ENCODE assay signal across 19 mouse cellular contexts in the genomic region with DNA sequence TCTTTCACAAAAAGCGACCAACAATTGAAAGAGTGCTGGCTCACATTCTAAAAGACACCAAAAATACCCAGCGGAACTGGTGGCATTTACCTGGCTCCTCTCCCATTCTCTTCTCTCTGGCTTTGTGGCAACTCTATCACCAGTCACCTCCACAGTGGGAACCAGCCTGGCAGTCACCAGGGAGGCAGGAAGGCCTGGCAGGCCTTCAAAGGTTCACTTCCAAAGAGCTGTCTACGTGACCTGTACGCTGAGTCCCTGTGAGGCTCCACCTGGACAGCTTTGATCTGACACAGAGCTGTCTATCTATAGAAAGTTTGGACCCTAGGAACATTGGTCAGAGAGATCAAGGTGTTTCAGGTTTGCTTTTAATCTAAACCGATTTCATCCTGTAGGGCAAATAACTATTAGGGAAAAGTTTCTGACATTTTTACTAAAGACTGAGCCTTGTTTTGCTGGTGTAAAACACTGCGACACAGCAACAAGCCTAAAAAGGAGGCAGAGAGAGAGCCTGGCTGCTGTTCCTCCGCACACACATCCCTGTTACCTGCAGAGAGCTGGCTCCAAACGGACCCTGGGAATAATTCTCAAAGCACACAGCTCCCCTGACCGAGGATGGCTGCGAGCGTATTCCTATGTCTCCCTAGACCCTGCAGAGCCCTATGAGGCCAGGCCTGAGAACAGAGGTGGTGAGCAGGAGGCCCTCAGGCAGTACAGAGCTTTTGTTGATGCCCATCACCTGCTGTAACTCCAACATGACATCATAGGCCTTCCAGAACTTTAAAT. TPM values are rescaled to one million over a fixed set of nuclear protein-coding genes. Genes with fewer than 3 reads are reported as not detected.
A peak's percentile ranks its signal among the peaks of the same experiment; 100 is the strongest.
DNase-seq lines count a peak whose midpoint lies in the region; ATAC-seq and TF ChIP-seq lines count a peak whose summit lies in the region.
"Had no signal": no experiment of that assay in that cellular context is flagged by ENCODE, and none has a peak within 500 bp of the region (broad histone marks: within the 10 kb centered on the region; RNA-seq: fewer than 3 reads in every experiment).

No protein-coding gene starts in this region.

- H3K9me3 ChIP-seq in heart, embryonic 11.5 days (replicated peaks; ENCODE audit: control insufficient read depth, low read length) = no peaks in the 10 kb centered on the region
- no peaks in the 10 kb centered on the region for H3K9me3 ChIP-seq in E14TG2a.4 (ENCODE audit: low read length)
- H3K9me3 ChIP-seq: embryonic facial prominence, embryonic 15.5 days; hindbrain, embryonic 13.5 days; limb, embryonic 10.5 days had no signal

- no peak for TF ChIP-seq CTCF in E14TG2a.4 (conservative IDR thresholded peaks at IDR 0.05; ENCODE audit: low read length)

- ATAC-seq in cerebellum, adult (ENCODE audit: insufficient number of reproducible peaks, low FRiP score, low TSS enrichment) = peak; percentile 97
- ATAC-seq in heart, embryonic 11.5 days (replicated peaks; ENCODE audit: insufficient number of reproducible peaks, low FRiP score, low TSS enrichment) = no peak
- ATAC-seq: intestine, embryonic 16.5 days; Patski had no signal

- no peak overlapping the region for H3K27ac ChIP-seq in heart, embryonic 11.5 days (ENCODE audit: low read depth, low read length)
- H3K27ac ChIP-seq: embryonic facial prominence, embryonic 15.5 days; hindbrain, embryonic 13.5 days; limb, embryonic 10.5 days had no signal

- no peaks in the 10 kb centered on the region for H3K36me3 ChIP-seq in heart, embryonic 11.5 days (ENCODE audit: control insufficient read depth, insufficient read depth, low read length)
- H3K36me3 ChIP-seq in E14TG2a.4 (ENCODE audit: insufficient read depth, low read length) = peaks cover 17% of the 10 kb centered on the region; the same call in 1 of the 2 replicates
- H3K36me3 ChIP-seq: embryonic facial prominence, embryonic 15.5 days; limb, embryonic 10.5 days had no signal

- 88% methylated on average over 11 of the region's 11 CpGs for WGBS in heart, embryonic 11.5 days (ENCODE audit: insufficient replicate concordance)

- H3K4me3 ChIP-seq in heart, embryonic 11.5 days (ENCODE audit: low read depth, low read length) = no peak overlapping the region
- peak overlapping the region; percentile 54; the same call in 1 of the 2 replicates for H3K4me3 ChIP-seq in E14TG2a.4 (replicated peaks; ENCODE audit: low read length)
- H3K4me3 ChIP-seq: embryonic facial prominence, embryonic 15.5 days; hindbrain, embryonic 13.5 days; limb, embryonic 10.5 days had no signal

- no peaks in the 10 kb centered on the region for H3K27me3 ChIP-seq in heart, embryonic 11.5 days (ENCODE audit: control insufficient read depth, insufficient read depth, low read length)
- H3K27me3 ChIP-seq in E14TG2a.4 (ENCODE audit: insufficient read depth, low read length) = no peaks in the 10 kb centered on the region
- H3K27me3 ChIP-seq: CH12.LX; embryonic facial prominence, embryonic 15.5 days; hindbrain, embryonic 13.5 days; Patski had no signal

- H3K4me2 ChIP-seq in heart, embryonic 11.5 days = no peak overlapping the region
- H3K4me2 ChIP-seq: embryonic facial prominence, embryonic 15.5 days; hindbrain, embryonic 13.5 days; midbrain, embryonic 11.5 days had no signal

- DNase-seq in cerebellum, postnatal 4 days (ENCODE audit: low spot score in 2 of 2) = no peak
- no peak for DNase-seq in heart, adult 9 months (ENCODE audit: low spot score in 2 of 2)
- peak; percentile 88 for DNase-seq in cerebellum, adult 8-10 months
- DNase-seq in retina, postnatal 1 day = no peak
- DNase-seq in kidney, adult 11 months = no peak
- DNase-seq: kidney, postnatal 14 days; lung, adult 2 months; lung, postnatal 4 days; thymus, postnatal 36 days had no signal

- H3K9ac ChIP-seq in heart, embryonic 11.5 days (ENCODE audit: low read depth, low read length) = 0 out of 2 replicates have a peak overlapping the region, but pooled peaks have one; percentile 34
- H3K9ac ChIP-seq: embryonic facial prominence, embryonic 15.5 days; hindbrain, embryonic 13.5 days had no signal

- peaks cover 5% of the 10 kb centered on the region; the same call in 1 of the 2 replicates for H3K4me1 ChIP-seq in heart, embryonic 11.5 days (ENCODE audit: control insufficient read depth, insufficient read depth, low read length)
- peaks cover 94% of the 10 kb centered on the region for H3K4me1 ChIP-seq in E14TG2a.4 (replicated peaks; ENCODE audit: low read depth, low read length)
- H3K4me1 ChIP-seq: limb, embryonic 10.5 days had no signal

RNA-seq across cellular contexts. Expression of a gene that starts 40.7 kb away (rescaled TPM):
- polyA plus RNA-seq in heart, embryonic 11.5 days (2014; fragmentation: Nextera tagmentation; extraction: Ambion mirVana) = 10.6 and 11.4 TPM in 2 replicates
